Mouse (Mus musculus) frontal cortex, postnatal 10 days (tissue): Measurements from ENCODE around the gene Mafk.
"Not testable (repeated sequence)": the region's sequence is repeated elsewhere in the genome, so short reads cannot be mapped to it uniquely, and the experiment has no call there.

Experiments used
- DNase-seq, 2 experiments: peaks; one replicate each; pipeline ENCODE4 v3.0.0; 2022; ENCODE audit warnings: low spot score in 2 of 2, mixed read lengths in 1 of 2

The Mafk gene

DNA sequence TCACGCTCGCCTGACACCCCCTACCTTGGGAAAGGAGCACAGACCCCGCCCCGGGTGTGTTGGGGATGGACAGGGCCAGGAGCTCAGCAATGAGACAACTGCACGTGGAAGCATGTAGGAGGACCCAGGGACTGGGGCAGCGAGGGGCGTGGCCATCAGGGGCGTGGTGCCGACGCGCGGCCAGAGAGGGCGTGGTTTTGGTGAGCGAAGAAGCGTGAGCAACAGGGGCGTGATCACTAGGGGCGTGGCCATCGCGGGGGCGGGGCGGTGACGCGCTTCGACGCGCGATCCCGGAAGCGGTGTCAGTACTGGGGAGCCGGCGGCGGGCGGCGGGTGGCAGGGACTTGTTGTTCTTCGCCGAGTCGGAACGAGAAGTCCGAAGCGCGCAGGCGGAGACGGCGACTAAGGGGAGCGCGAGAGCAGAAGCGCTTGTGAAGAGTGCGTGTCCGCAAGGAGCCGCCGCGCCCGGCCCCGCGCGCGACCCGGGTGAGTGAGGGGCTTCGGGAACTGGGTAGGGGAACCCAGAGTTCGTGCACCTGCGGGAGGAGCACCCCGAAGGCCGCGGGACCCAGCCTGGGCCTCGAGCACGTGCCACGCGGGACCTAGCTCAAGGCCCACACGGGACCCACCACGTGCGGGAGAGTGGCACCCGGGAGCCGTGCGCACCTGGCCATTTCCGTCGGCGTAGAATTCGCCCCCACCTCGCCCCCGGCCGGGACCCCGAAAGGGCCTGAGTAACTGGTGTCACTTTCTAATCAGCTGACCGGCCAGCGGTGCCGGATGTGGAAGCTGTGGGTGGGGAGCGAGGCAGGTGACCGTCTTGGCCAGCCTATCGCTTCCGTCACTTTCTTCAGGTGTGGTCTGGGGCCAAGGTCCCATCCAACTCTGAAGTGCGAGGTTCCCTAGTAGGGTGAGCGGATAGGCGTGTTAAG is at the start of gene Mafk:
Gene Mafk, plus strand, starts transcription at position 287 of the 932 bp plus-strand sequence.
- DNase-seq = peak; percentile 92 to 93

- not testable (repeated sequence) for DNase-seq
Measured at GRCm38 (mm10) chr5:139742640-139743039, 48.7 kb upstream of the Mafk start.

- peak in 1 of 2 experiments; percentile 42 for DNase-seq
Measured at GRCm38 (mm10) chr5:139745771-139746170, 45.5 kb upstream of the Mafk start.

DNA sequence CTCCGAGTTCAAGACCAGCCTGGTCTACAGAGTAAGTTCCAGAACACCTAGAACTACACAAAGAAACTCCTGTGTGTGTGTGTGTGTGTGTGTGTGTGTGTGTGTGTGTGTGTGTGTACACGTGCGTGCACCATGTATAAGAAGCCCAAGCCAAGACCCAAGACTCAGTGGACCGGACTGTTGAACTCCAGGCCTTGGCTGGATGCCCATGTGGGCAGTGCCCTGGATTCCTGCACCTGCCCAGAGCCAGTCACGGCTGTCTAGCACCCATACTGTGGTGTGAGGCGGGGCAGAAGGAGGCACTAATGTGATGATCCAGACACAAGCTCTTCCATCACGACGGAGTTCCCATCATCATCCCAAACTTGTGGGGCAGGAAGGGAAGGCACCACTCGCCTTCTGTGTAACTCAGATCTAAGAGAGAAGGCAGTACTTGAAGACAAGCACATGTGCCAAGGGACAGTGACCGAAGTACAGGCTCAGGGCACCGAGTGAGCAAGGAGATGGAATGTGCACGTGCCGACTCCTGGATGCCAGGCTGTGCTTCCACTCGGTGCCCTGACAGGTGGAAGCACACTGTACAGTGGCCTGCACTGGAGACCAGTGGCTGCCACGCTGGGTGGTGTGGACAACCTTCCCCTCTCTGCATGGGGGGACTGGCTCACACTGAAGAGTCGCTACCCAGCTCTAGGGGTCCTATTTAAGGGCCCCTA is 41.7 kb upstream of the Mafk start:
- DNase-seq = no peak

GRCm38 (mm10) chr5:139750535-139750934 is 40.8 kb upstream of the Mafk start:
- peak in 1 of 2 experiments; percentile 62 for DNase-seq

- peak in 1 of 2 experiments; percentile 48 for DNase-seq
Measured at GRCm38 (mm10) chr5:139754753-139755152, 36.6 kb upstream of the Mafk start.

DNA sequence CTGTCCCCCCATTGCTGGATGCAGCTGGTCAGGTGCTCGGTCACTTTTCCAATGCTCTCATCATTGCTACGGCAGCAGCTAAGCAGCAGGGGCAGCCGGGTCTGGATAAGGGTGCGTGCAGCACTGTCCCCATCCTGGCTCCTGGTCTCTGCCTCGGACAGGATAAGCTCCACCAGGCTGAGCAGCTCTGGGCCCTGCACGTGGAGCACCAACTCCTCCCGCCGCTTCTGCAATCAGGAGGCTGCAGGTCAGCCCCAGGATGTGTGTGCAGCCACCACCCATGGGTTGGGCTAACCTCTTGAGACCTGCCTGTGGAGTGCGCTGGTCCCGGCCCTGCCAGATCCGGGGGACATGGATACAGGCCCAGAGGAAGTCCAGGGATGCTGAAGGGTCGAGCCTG is 35.2 kb upstream of the Mafk start:
- DNase-seq = no peak

- DNase-seq = no peak
Measured at GRCm38 (mm10) chr5:139756586-139756985, 34.7 kb upstream of the Mafk start.

DNA sequence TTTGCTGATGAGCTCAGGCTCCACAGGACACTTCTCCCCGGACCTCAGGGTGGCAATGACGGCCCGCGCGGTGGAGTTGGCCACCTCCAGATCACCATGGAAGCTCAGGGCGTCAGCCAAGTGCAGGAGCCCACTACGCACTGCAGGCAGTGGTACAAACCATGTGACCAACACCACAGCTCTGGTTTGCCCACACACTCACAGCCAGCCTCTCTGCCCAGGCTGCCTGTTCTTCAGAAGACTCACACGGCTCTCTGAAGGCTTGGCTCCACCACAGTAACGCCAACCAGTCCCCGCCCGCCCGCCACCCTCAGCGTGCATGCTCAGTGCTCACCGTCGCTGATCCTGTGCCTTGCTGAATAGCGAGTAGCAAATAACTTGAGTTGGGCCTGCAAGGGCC is 33.2 kb upstream of the Mafk start:
- no peak for DNase-seq

DNA sequence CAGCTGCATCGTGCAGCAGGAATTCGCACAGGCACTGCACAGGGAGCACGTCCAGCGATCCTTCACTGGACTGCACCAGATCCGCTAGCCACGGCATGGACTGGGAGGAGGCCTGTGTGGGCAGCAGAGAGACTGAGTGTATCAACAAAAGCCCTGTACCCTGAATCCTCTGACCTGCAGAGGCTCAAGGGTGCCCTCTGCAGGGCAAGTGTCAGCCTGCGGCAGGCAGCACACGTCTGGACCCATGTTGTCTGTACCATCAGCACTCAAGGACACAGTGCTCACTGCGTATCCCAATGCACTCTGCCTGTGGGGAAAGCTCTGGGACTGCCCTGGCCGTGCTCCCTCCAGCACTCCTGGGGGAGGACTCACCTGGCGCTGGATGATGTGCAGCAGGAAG is 27.0 kb upstream of the Mafk start:
- DNase-seq = no peak

GRCm38 (mm10) chr5:139768216-139768615 is 23.1 kb upstream of the Mafk start:
- no peak for DNase-seq

GRCm38 (mm10) chr5:139775216-139775926 is 15.9 kb upstream of the Mafk start, which contains the start of gene Ints1:
Ints1 (minus strand) TSS chr5:139775674.
- peak; percentile 89 to 93 for DNase-seq

- DNase-seq = no peak
Measured at GRCm38 (mm10) chr5:139776966-139777365, 14.3 kb upstream of the Mafk start.

- DNase-seq = no peak
Measured at GRCm38 (mm10) chr5:139781406-139781805, 9.9 kb upstream of the Mafk start.

DNA sequence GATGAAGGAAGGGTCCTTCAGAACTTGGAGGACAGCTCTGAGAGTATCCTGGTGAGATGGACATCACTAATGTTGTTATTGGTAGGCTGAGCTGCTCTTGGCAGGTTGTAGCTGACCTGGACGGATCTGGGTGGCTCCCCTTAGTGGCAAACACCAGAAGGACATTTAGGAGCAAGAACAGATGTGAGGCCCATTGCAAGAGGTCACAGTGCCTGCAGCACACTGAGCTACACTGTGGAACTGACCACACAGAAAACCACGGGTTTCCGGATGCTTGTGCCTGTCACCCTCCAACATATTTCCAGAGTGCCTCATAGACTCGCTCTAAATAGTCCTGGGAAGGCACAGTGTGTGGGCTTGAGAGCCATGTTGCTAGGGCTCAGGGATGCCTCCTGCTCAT is 1.8 kb upstream of the Mafk start:
- no peak for DNase-seq

DNA sequence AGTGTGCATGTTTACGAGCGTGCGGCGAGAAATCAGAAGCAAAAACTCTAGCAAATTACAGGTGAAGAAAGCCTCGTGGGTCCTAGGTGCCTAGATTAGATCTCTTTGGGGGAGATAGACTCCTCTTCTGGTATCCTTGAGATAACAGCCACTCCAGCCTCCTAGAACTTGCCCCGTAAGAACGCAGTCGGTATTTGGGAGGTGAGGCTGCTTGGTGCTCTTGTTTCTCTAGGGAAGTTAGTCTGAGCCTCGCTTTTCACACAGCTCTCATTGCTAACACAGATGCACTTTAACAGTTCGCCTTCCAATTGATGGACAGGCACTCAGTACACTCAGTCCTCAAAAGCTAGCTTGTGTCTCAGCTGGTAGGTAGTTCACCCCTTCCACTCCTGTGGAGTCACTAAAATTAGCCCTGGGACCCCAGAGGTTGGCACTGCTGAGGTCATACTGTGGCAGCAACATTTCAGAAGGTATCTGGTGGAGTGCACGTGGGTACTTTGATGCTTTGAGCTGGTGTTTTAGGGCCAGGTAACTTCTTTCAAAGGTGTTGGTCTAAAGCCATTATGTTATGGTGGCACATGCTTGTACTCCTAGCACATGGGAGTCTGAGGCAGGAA is 954 bp downstream of the Mafk start:
- DNase-seq = no peak

DNA sequence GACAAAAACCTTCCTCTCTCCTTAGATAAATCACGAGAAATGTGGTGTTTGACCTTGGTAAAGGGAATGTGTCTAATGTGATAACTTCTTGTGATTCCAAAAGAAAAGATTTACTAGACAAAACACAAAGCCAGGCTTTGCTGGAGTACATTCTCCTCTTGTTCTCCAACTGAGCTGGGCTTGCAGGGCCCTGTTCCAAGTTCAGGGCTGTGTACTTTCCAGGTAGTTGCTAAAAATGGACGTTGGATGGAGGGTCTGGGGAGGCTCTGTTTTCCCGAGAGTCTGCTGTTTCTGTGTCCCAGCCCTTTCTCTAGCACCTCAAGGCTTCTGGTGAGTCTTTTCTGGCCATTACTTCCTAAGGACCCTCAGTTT is 1.6 kb downstream of the Mafk start:
- DNase-seq = no peak

- no peak for DNase-seq
Measured at GRCm38 (mm10) chr5:139793338-139794089, 2.2 kb downstream of the Mafk start.

DNA sequence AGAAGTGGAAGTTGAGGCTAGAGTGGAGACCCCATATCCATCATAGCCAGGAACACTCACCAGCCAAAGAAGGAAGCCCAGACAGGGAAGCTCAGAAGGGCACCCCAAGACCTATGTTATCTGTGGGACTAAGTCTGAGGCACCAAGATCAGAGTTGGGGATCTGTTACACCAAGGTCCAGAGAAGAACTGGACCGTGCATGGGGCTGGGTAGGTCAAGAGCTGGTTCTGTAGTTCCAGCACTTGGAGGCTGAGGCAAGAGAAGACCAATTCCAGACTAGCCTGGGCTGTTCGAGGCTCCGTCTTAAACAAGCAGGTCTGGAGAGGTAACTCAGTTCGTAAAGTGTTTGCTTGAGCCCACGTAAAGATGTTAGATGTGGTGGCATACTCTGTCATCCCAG is 2.8 kb downstream of the Mafk start:
- DNase-seq = no peak

DNA sequence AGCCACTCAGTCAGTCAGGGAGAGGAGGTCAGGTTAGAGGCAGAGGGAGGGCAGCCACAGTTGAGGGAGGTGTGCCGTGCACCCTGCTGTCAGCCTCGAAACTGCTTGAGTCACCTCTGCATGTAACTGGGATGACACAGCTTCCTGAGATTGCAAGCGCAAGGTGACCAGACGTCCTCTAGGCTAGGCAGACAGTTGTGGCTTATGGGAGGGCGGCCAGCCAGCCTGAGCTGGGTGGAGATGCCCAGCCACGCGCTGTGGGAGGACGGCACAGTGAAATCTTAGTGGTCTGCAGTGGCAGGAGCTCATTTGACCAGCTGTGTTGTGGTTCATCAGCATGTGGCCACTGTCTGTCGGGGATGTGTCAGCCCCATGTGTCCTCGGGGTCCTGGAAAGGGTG is 3.6 kb downstream of the Mafk start:
- DNase-seq = no peak
